Mouse (Mus musculus) heart, postnatal 0 days (tissue): Measurements from ENCODE around the gene Gm364.

Experiments
- CTCF ChIP-seq: IDR thresholded peaks from 2 replicates; pipeline ENCODE4 v1.5.1; 2016; ENCODE audit warnings: antibody characterized with exemption, control low read depth, low read depth
- EP300 ChIP-seq: IDR thresholded peaks from 2 replicates; pipeline ENCODE4 v1.6.1; 2016; ENCODE audit warnings: antibody characterized with exemption, low read depth

- TF ChIP-seq CTCF (no peak), EP300 (no peak)
Observed at GRCm38 (mm10) chrX:57377096-57377495, 31.9 kb upstream of the Gm364 start.
